Mouse (Mus musculus) hindbrain, embryonic 14.5 days (tissue): ENCODE measurements at regions not wholly inside any gene's neighbourhood (a gene's known extent, or its start where the extent isn't known, plus 50 kb on each side); places are given as distances from the start of the nearest gene placed in this dataset.

Experiments used
- ATAC-seq: fragments of 200-750 bp; cut with Nextera tagmentation; 2 replicates; pipeline ENCODE4 v1.8.0; 2017; ENCODE audit warnings: moderate number of reproducible peaks, mild to moderate bottlenecking, moderate TSS enrichment, moderate library complexity; ENCODE audit not compliant: low FRiP score
- DNase-seq: peaks from one replicate; pipeline ENCODE4 v3.0.0-alpha.2; 2015; ENCODE audit warnings: low spot score
- H3K27ac ChIP-seq: fragments of 300-500 bp; sonication (generic); 2 replicates; pipeline ENCODE4 v1.5.1; 2014; ENCODE audit warnings: mild to moderate bottlenecking, moderate library complexity
- H3K27me3 ChIP-seq: fragments of 300-500 bp; sonication (generic); 2 replicates; pipeline ENCODE4 v1.6.1; 2014; ENCODE audit warnings: mild to moderate bottlenecking, low read length, mixed read lengths; ENCODE audit not compliant: control insufficient read depth, insufficient read depth
- H3K36me3 ChIP-seq: fragments of 300-500 bp; sonication (generic); replicated peaks from 2 replicates; pipeline ENCODE4 v1.6.1; 2014; ENCODE audit not compliant: control insufficient read depth, insufficient read depth
- H3K4me1 ChIP-seq: fragments of 300-500 bp; sonication (generic); replicated peaks from 2 replicates; pipeline ENCODE4 v1.6.1; 2014; ENCODE audit warnings: antibody characterized with exemption, low read length, mixed read lengths; ENCODE audit not compliant: control insufficient read depth, insufficient read depth
- H3K4me2 ChIP-seq: fragments of 300-500 bp; sonication (generic); replicated peaks from 2 replicates; pipeline ENCODE4 v1.6.1; 2014; ENCODE audit warnings: mild to moderate bottlenecking, moderate library complexity
- H3K4me3 ChIP-seq: fragments of 300-500 bp; sonication (generic); replicated peaks from 2 replicates; pipeline ENCODE4 v1.5.1; 2014; ENCODE audit warnings: mild to moderate bottlenecking, low read length
- H3K9ac ChIP-seq: fragments of 300-500 bp; sonication (generic); 2 replicates; pipeline ENCODE4 v1.6.1; 2014
- H3K9me3 ChIP-seq: fragments of 300-500 bp; sonication (generic); 2 replicates; pipeline ENCODE4 v1.6.1; 2016; ENCODE audit warnings: low read length; ENCODE audit not compliant: control insufficient read depth
- WGBS: fragments of 180-500 bp; shearing (Covaris S2); extraction: QIAGEN DNeasy Blood & Tissue Kit; methylation state at CpG from one replicate; pipeline ENCODE4 v1.1.7; 2014; 5-methylcytosine and 5-hydroxymethylcytosine counted together

GRCm38 (mm10) chr16:49979426-49979940 is 179.2 kb downstream of the Cd47 start:
- H3K9me3 ChIP-seq = no peaks in the 10 kb centered on the region
- H3K4me2 ChIP-seq = no peak overlapping the region
- DNase-seq (no peak), ATAC-seq (no peak)
- 0 out of 2 replicates have a peak, but pooled peaks cover 6% of the 10 kb centered on the region for H3K4me1 ChIP-seq
- no peak overlapping the region for H3K27ac ChIP-seq
- H3K9ac ChIP-seq = no peak overlapping the region
- 93% methylated on average over 4 of the region's 4 CpGs for WGBS
- no peaks in the 10 kb centered on the region for H3K36me3 ChIP-seq
- no peak overlapping the region for H3K4me3 ChIP-seq
- no peaks in the 10 kb centered on the region for H3K27me3 ChIP-seq

GRCm38 (mm10) chr16:49980178-49980646 is 179.9 kb downstream of the Cd47 start:
- Histone ChIP-seq H3K9me3 (no peaks in the 10 kb centered on the region), H3K4me2 (no peak overlapping the region), H3K36me3 (no peaks in the 10 kb centered on the region), H3K9ac (no peak overlapping the region), H3K27ac (no peak overlapping the region), H3K27me3 (no peaks in the 10 kb centered on the region), H3K4me1 (0 out of 2 replicates have a peak, but pooled peaks cover 11% of the 10 kb centered on the region), H3K4me3 (no peak overlapping the region)
- 37% methylated on average over 10 of the region's 10 CpGs for WGBS
- ATAC-seq (peak; percentile 74; the same call in 1 of the 2 replicates), DNase-seq (no peak)

DNA sequence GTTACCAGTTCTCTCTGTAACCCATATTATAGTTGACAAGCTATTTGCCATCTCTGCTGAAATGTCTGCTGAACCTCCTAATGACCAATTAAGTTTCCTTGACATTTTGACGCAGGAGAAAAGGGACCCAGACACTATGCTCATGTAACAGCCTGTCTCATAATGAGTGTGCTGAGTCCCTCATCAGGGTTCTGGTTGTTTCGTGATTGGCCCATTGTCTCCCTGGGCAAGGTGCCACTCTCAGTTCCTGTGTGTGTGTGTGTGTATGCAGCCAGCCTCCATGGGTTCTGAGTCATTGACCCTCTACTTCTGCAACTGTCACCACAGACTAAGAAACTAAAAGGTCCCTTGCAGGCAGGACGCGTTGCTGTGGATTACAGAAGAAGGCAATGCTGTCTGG is 181.8 kb downstream of the Cd47 start:
- Histone ChIP-seq H3K4me2 (no peak overlapping the region), H3K9ac (no peak overlapping the region), H3K4me1 (0 out of 2 replicates have a peak, but pooled peaks cover 11% of the 10 kb centered on the region), H3K27me3 (no peaks in the 10 kb centered on the region), H3K27ac (no peak overlapping the region), H3K4me3 (no peak overlapping the region), H3K9me3 (no peaks in the 10 kb centered on the region), H3K36me3 (no peaks in the 10 kb centered on the region)
- WGBS = 68% methylated on average over 4 of the region's 4 CpGs
- ATAC-seq = no peak
- DNase-seq = no peak

DNA sequence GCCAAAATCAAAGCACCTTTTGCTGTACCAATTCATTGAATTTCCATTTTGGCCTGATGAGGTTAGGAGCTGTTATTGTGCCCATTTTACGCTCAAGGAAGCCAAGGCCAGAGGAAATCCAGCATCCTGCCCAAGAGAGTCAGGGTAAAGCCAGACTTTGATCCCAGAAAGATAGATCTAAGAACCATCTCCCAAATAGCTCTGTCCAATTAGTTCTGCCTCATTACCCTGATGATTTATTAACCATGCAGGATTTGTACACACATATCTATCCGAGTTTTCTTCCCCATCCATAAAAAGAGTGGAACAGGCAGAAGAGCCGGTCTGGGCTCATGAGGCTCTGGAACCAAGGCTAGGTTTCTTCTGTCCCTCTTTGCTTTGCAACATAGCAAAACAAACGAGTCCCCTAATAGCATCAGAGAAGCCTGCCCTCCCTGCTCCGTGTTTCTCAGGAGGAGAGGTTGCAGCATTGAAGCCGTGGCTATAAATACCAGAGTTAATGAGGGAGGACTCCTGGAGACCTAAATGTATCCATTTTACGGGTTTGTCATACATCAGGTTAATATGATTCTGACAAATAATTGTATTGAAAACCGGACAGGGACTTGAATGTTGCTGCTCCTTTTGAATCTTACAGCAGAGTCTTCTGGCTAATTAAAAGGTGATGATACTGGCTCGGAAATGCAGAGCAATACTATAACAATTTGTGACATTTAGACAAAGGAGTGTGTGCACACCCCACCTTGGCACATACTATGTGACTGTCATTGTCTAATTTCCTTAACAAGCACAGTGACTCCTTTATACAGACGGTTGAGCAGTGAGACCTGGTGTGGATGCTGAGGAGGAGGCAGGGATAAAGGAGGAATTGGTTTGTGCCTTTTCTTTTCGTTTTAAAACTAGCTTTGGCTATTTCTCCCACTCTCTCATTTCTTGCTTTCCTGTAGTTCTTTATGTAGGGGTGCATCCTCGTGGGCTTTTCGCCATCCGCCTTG is 185.0 kb downstream of the Cd47 start:
- no peaks in the 10 kb centered on the region for H3K36me3 ChIP-seq
- 47% methylated on average over 14 of the region's 14 CpGs for WGBS
- H3K4me1 ChIP-seq = 0 out of 2 replicates have a peak, but pooled peaks cover 6% of the 10 kb centered on the region
- DNase-seq (no peak), ATAC-seq (no peak)
- H3K27me3 ChIP-seq = no peaks in the 10 kb centered on the region
- H3K4me3 ChIP-seq = no peak overlapping the region
- H3K4me2 ChIP-seq = no peak overlapping the region
- H3K9ac ChIP-seq = no peak overlapping the region
- no peaks in the 10 kb centered on the region for H3K9me3 ChIP-seq
- H3K27ac ChIP-seq = no peak overlapping the region; the same call in 1 of the 2 replicates

DNA sequence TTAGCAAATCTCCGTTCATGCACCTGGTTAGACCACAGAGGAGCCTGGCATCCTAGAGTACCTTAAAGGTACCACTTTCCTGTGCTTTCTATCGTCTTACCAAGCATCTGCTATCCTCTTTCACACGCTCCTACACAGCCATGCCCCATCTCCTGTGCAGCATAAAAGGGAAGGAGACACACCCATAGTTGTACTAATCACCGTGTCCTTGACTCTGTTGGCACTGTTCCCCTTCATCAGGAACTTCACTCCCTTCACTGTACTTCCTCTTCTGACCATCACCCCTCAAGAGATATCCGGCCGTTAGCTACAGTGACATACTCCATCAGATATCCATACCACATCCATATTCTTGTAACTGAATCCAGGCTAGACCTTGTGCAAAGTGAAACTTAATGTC is 186.6 kb downstream of the Cd47 start:
- ATAC-seq (no peak), DNase-seq (peak; percentile 16)
- no peak overlapping the region for H3K27ac ChIP-seq
- no peak overlapping the region for H3K4me3 ChIP-seq
- H3K9ac ChIP-seq = no peak overlapping the region
- WGBS = 80% methylated on average over 6 of the region's 6 CpGs
- H3K4me1 ChIP-seq = 0 out of 2 replicates have a peak, but pooled peaks cover 6% of the 10 kb centered on the region
- no peaks in the 10 kb centered on the region for H3K36me3 ChIP-seq
- no peaks in the 10 kb centered on the region for H3K9me3 ChIP-seq
- H3K4me2 ChIP-seq = no peak overlapping the region
- H3K27me3 ChIP-seq = no peaks in the 10 kb centered on the region

DNA sequence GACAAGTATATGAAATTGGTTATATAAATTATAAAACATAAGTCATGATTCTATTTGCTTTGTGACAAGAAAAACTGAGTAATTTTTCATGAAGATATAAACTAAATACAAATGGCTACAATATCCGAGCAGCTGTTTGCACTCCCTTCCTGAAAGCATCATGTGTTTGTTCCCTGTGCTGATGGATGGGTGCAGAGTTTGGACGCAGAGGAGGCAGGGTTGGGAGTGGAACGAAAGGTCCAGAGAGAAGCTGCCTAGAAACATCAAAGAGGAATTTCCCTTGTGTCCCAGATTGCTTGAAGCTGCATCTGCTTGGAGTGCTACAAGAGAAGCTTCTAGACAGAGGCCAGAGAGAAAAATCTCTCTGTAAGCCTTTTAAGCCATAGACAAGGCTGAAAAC is 195.5 kb downstream of the Cd47 start:
- 84% methylated on average over 3 of the region's 3 CpGs for WGBS

DNA sequence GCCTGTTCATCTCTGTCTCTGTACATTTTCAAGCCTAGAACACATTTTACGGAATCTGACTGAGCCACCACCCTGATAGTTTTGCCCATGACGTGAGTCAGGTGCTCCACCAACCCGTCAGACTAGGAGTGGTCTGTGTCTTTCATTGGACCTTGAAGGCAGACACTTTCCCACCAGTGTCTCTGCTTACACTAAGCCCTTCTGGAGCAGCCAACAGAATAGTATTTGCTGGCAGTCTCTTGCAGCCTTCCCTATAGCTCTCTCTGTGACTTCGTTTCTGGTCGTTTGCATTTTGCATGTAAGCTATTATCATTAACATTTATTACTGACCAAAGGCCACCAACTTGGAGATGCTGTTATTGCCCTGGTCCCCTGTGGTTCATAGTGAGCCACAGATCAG is 196.3 kb downstream of the Cd47 start:
- no peak overlapping the region for H3K4me3 ChIP-seq
- H3K4me2 ChIP-seq = no peak overlapping the region
- DNase-seq (no peak), ATAC-seq (no peak)
- H3K4me1 ChIP-seq = no peaks in the 10 kb centered on the region
- 89% methylated on average over 5 of the region's 5 CpGs for WGBS
- no peak overlapping the region for H3K9ac ChIP-seq
- no peaks in the 10 kb centered on the region for H3K27me3 ChIP-seq
- no peak overlapping the region for H3K27ac ChIP-seq
- no peaks in the 10 kb centered on the region for H3K9me3 ChIP-seq
- H3K36me3 ChIP-seq = no peaks in the 10 kb centered on the region

More for the DNA sequence above, 195.5 kb downstream of the Cd47 start:
- Histone ChIP-seq H3K4me3 (no peak overlapping the region), H3K4me1 (no peaks in the 10 kb centered on the region), H3K27ac (no peak overlapping the region), H3K9ac (no peak overlapping the region), H3K36me3 (no peaks in the 10 kb centered on the region), H3K4me2 (no peak overlapping the region), H3K27me3 (no peaks in the 10 kb centered on the region), H3K9me3 (no peaks in the 10 kb centered on the region)
- DNase-seq (no peak), ATAC-seq (no peak)

GRCm38 (mm10) chr16:49997040-49997439 is 196.7 kb downstream of the Cd47 start:
- ATAC-seq (no peak), DNase-seq (no peak)
- Histone ChIP-seq H3K36me3 (no peaks in the 10 kb centered on the region), H3K4me1 (no peaks in the 10 kb centered on the region), H3K9ac (no peak overlapping the region), H3K27ac (no peak overlapping the region), H3K4me3 (no peak overlapping the region), H3K27me3 (no peaks in the 10 kb centered on the region), H3K4me2 (no peak overlapping the region), H3K9me3 (no peaks in the 10 kb centered on the region)
- WGBS = 91% methylated on average over 7 of the region's 7 CpGs

DNA sequence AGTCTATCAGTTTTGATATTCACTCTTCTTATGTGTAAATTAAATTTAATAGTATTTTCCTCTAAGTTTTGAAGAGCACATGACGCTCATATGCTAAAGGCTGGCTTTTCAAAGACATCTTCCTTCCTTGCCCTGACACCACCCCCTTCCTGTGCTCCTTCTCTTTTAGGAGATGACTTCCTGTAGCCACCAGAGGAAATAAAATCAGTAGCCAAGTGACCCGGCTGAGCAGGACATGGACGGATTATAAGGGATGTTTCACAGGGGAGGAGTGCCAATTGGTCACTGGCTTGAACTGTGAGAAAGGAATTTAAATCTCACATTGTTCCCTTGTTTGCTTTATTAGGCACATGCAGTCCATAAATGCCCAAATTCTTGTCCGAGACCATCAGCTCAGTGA is 200.5 kb downstream of the Cd47 start:
- ATAC-seq = no peak
- Histone ChIP-seq H3K4me1 (no peaks in the 10 kb centered on the region), H3K9me3 (no peaks in the 10 kb centered on the region), H3K36me3 (no peaks in the 10 kb centered on the region), H3K9ac (no peak overlapping the region), H3K4me2 (no peak overlapping the region), H3K27me3 (no peaks in the 10 kb centered on the region), H3K27ac (no peak overlapping the region), H3K4me3 (no peak overlapping the region)
- WGBS = 54% methylated on average over 4 of the region's 4 CpGs
- no peak for DNase-seq
